Mouse (Mus musculus) midbrain, postnatal 0 days (tissue): Measurements from ENCODE around the gene Rho. TPM values are rescaled to one million over a fixed set of nuclear protein-coding genes. Genes with fewer than 3 reads are reported as not detected.
A peak's percentile ranks its signal among the peaks of the same experiment; 100 is the strongest.

ENCODE experiments used
- ATAC-seq: fragments of 200-750 bp; cut with Nextera tagmentation; 2 replicates; pipeline ENCODE4 v1.8.0; 2017; ENCODE audit warnings: moderate number of reproducible peaks, mild to moderate bottlenecking, moderate TSS enrichment, moderate library complexity; ENCODE audit not compliant: low FRiP score
- DNase-seq: peaks from one replicate; pipeline ENCODE4 v3.0.0-alpha.2; 2015; ENCODE audit warnings: low spot score
- H3K27ac ChIP-seq: fragments of 300-500 bp; sonication (generic); 2 replicates; pipeline ENCODE4 v1.5.1; 2014; ENCODE audit warnings: low read depth, mild to moderate bottlenecking, low read length, mixed read lengths
- H3K27me3 ChIP-seq: fragments of 300-500 bp; sonication (generic); 2 replicates; pipeline ENCODE4 v1.6.1; 2014; ENCODE audit warnings: low read length, control low read depth, mixed read lengths; ENCODE audit not compliant: insufficient read depth
- H3K36me3 ChIP-seq: fragments of 300-500 bp; sonication (generic); 2 replicates; pipeline ENCODE4 v1.6.1; 2014; ENCODE audit warnings: low read length, control low read depth, mixed read lengths; ENCODE audit not compliant: insufficient read depth
- H3K4me1 ChIP-seq: fragments of 300-500 bp; sonication (generic); 2 replicates; pipeline ENCODE4 v1.6.1; 2014; ENCODE audit warnings: mild to moderate bottlenecking, control low read depth, antibody characterized with exemption, low read length, mixed read lengths; ENCODE audit not compliant: insufficient read depth
- H3K4me2 ChIP-seq: fragments of 300-500 bp; sonication (generic); 2 replicates; pipeline ENCODE4 v1.6.1; 2014; ENCODE audit warnings: low read depth, mild to moderate bottlenecking, low read length, mixed read lengths; ENCODE audit not compliant: poor library complexity, severe bottlenecking
- H3K4me3 ChIP-seq: fragments of 300-500 bp; sonication (generic); 2 replicates; pipeline ENCODE4 v1.5.1; 2014; ENCODE audit warnings: low read depth, mild to moderate bottlenecking, low read length, moderate library complexity
- H3K9ac ChIP-seq: fragments of 300-500 bp; sonication (generic); replicated peaks from 2 replicates; pipeline ENCODE4 v1.6.1; 2014; ENCODE audit warnings: mild to moderate bottlenecking, low read length, moderate library complexity, mixed read lengths; ENCODE audit not compliant: poor library complexity, severe bottlenecking
- H3K9me3 ChIP-seq: fragments of 300-500 bp; sonication (generic); 2 replicates; pipeline ENCODE4 v1.6.1; 2016; ENCODE audit warnings: low read length, control low read depth
- CTCF ChIP-seq: IDR thresholded peaks from 2 replicates; pipeline ENCODE4 v1.5.1; 2016; ENCODE audit warnings: antibody characterized with exemption, mild to moderate bottlenecking
- WGBS: fragments of 180-500 bp; shearing (Covaris S2); extraction: QIAGEN DNeasy Blood & Tissue Kit; methylation state at CpG from one replicate; pipeline ENCODE4 v1.1.7; 2014; 5-methylcytosine and 5-hydroxymethylcytosine counted together
- polyA plus RNA-seq: library from polyadenylated mRNA; unstranded; fragments of >200 nt; fragmentation: Nextera tagmentation; extraction: Ambion mirVana; gene quantifications from 2 replicates; pipeline ENCODE4 v1.2.1, GENCODE M21; 2015
- total RNA-seq: library from RNA; depleted of rRNA; stranded (reverse); fragments of >200 nt; gene quantifications from 2 replicates; pipeline ENCODE4 v1.2.3, GENCODE M21; 2014

The Rho gene
- total and polyA plus RNA-seq, 2 experiments from 2014 or later, result 0.11 to 0.12 TPM

- peak; percentile 62 for DNase-seq
- ATAC-seq, result no peak
- no peak overlapping the region for H3K4me2 ChIP-seq
- no peak overlapping the region for H3K27ac ChIP-seq
- H3K4me1 ChIP-seq, result no peaks in the 10 kb centered on the region
- H3K9me3 ChIP-seq, result no peaks in the 10 kb centered on the region
- WGBS, result 64% methylated on average over 8 of the region's 8 CpGs
- H3K36me3 ChIP-seq, result peaks cover 42% of the 10 kb centered on the region
- H3K4me3 ChIP-seq, result no peak overlapping the region
- H3K9ac ChIP-seq, result no peak overlapping the region
- no peak for TF ChIP-seq CTCF
- H3K27me3 ChIP-seq, result no peaks in the 10 kb centered on the region
These were observed 30.0 kb upstream of the Rho start for GRCm38 (mm10) chr6:115901489-115901931.

- H3K36me3 ChIP-seq, result peaks cover 46% of the 10 kb centered on the region
- WGBS, result 70% methylated on average over 3 of the region's 3 CpGs
- H3K27ac ChIP-seq, result no peak overlapping the region
- no peaks in the 10 kb centered on the region for H3K9me3 ChIP-seq
- H3K4me3 ChIP-seq, result no peak overlapping the region
- H3K4me1 ChIP-seq, result no peaks in the 10 kb centered on the region
- H3K9ac ChIP-seq, result no peak overlapping the region
- H3K27me3 ChIP-seq, result no peaks in the 10 kb centered on the region
- no peak overlapping the region for H3K4me2 ChIP-seq
- TF ChIP-seq CTCF, result no peak
- no peak for ATAC-seq
- DNase-seq, result no peak
These were observed 29.0 kb upstream of the Rho start for GRCm38 (mm10) chr6:115902545-115902944.

GRCm38 (mm10) chr6:115905568-115905967 lies 26.0 kb upstream of the Rho start:
- DNase-seq (no peak), ATAC-seq (no peak)
- no peak for TF ChIP-seq CTCF
- Histone ChIP-seq H3K4me2 (no peak overlapping the region), H3K4me3 (no peak overlapping the region), H3K9me3 (no peaks in the 10 kb centered on the region), H3K27me3 (no peaks in the 10 kb centered on the region), H3K9ac (no peak overlapping the region), H3K27ac (no peak overlapping the region), H3K36me3 (peaks cover 46% of the 10 kb centered on the region), H3K4me1 (no peaks in the 10 kb centered on the region)
- 91% methylated on average over 6 of the region's 6 CpGs for WGBS

- no peaks in the 10 kb centered on the region for H3K4me1 ChIP-seq
- no peak overlapping the region for H3K27ac ChIP-seq
- H3K9ac ChIP-seq, result no peak overlapping the region
- H3K9me3 ChIP-seq, result no peaks in the 10 kb centered on the region
- no peaks in the 10 kb centered on the region for H3K27me3 ChIP-seq
- TF ChIP-seq CTCF, result no peak
- peaks cover 46% of the 10 kb centered on the region for H3K36me3 ChIP-seq
- DNase-seq, result no peak
- 91% methylated on average over 1 of the region's 1 CpGs for WGBS
- no peak overlapping the region for H3K4me2 ChIP-seq
- H3K4me3 ChIP-seq, result no peak overlapping the region
- no peak for ATAC-seq
These were observed 25.1 kb upstream of the Rho start for GRCm38 (mm10) chr6:115906455-115906854.

- no peak overlapping the region for H3K4me3 ChIP-seq
- ATAC-seq (no peak), DNase-seq (no peak)
- 90% methylated on average over 2 of the region's 2 CpGs for WGBS
- no peak overlapping the region for H3K9ac ChIP-seq
- H3K36me3 ChIP-seq, result peaks cover 46% of the 10 kb centered on the region
- no peaks in the 10 kb centered on the region for H3K27me3 ChIP-seq
- no peak overlapping the region for H3K27ac ChIP-seq
- H3K9me3 ChIP-seq, result no peaks in the 10 kb centered on the region
- no peak overlapping the region for H3K4me2 ChIP-seq
- no peaks in the 10 kb centered on the region for H3K4me1 ChIP-seq
- no peak for TF ChIP-seq CTCF
These were observed 24.7 kb upstream of the Rho start for GRCm38 (mm10) chr6:115906871-115907270.

GRCm38 (mm10) chr6:115908421-115908982 lies 23.0 kb upstream of the Rho start:
- no peak for DNase-seq
- Histone ChIP-seq H3K36me3 (peaks cover 37% of the 10 kb centered on the region), H3K4me2 (no peak overlapping the region), H3K9ac (no peak overlapping the region), H3K27me3 (no peaks in the 10 kb centered on the region), H3K9me3 (no peaks in the 10 kb centered on the region), H3K27ac (no peak overlapping the region), H3K4me1 (no peaks in the 10 kb centered on the region), H3K4me3 (no peak overlapping the region)
- ATAC-seq, result no peak
- no peak for TF ChIP-seq CTCF
- 39% methylated on average over 6 of the region's 6 CpGs for WGBS
